Mouse (Mus musculus) layer of hippocampus, adult 18-20 months (tissue): ENCODE data around the gene Usp50. TPM values are rescaled to one million over a fixed set of nuclear protein-coding genes. Genes with fewer than 3 reads are reported as not detected.

ENCODE experiments used
- DNase-seq, 2 experiments: peaks; one replicate each; pipeline ENCODE4 v3.0.0; 2022; ENCODE audit warnings: low spot score in 2 of 2
- long read RNA-seq: library from polyadenylated mRNA; stranded (forward); transcript quantifications from one replicate; pipeline ENCODE4 v2.0.0, GENCODE M21; 2021
- total RNA-seq, 2 experiments: library from RNA; stranded (reverse); gene quantifications; 2 replicates each; pipeline ENCODE4 v1.2.3; 2021

The Usp50 gene
- total RNA-seq = 1 to 10 TPM; 2.0 to 2.5 TPM
- long read RNA-seq, partial matches to known transcripts = 1 of 5 reads
- long read RNA-seq, other reads (novel, unspliced or antisense) = 4 of 5 reads

DNA sequence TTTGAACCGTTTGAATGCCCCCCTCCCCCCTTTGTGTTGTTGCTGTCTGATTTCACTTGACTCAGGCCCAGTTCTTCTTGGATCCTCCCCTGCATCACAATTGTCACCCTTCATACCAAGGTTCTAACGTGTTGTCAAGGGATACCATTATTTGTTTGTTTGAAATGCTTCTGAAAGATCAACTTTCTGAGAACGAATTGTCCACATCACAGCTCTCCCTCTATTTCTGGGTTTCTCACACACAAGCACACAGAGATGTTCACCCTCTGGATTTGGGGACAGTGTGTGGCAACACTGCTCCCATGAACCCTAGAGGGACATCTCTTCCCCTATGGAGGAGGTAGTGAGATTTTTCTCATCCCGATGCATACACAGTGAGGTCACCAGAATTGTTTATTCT, at the start of gene Usp50:
Gene Usp50, minus strand, starts transcription at position 101 of the 400 bp plus-strand sequence.
- DNase-seq = no peak

- DNase-seq = no peak
These were observed 34.1 kb upstream of the Usp50 start for GRCm38 (mm10) chr2:126817414-126817813.

DNA sequence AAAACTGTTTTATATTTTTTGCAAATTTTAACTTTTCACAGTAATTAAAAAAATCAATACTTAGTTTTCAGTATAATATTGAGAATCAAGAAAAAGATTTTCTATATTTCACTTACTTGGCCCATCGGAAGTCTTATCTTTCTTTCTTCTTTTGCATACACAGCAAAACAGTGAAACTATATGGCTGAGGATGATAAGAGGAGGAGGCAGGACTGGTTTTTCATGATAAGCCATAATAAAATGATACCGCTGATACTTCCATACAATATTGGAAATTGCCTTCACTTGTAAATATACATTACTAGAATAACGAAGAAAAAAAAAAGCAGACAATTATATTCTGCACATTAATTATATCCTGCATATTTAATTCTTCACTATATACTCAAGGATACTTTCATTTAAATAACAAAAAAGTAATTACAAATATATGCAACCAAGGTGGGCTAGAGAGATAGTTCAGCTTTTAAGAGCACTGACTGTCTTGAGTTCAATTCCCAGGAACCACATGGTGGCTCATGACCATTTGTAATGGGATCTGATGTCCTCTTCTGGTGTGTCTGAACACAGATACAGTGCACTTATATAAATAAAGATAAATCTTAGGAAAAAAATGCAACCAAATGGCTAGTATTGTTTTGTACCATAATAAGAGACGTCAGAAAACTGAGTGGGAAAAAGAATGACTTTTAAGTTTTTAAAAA, 33.5 kb upstream of the Usp50 start:
- DNase-seq = no peak

DNA sequence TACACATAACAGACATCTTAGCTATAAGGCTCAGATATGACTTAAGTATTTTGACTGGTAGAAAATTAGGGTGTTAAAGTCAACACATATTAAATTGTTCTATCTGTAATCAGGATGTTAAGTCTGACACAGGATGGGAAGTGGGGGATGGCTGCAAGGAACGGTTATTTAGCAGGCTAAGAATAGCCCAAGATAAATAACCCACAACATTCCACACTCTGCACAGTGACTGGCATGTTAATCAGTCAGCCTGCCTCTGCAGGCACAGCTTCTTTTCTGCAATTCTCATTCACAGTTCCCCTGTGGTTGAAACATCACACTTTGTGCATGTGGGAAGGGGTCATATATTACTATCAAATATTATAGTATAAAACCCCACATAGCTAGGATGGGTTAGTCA, 32.6 kb upstream of the Usp50 start:
- no peak for DNase-seq

- no peak for DNase-seq
These were observed 18.7 kb upstream of the Usp50 start for GRCm38 (mm10) chr2:126801980-126802379.

DNA sequence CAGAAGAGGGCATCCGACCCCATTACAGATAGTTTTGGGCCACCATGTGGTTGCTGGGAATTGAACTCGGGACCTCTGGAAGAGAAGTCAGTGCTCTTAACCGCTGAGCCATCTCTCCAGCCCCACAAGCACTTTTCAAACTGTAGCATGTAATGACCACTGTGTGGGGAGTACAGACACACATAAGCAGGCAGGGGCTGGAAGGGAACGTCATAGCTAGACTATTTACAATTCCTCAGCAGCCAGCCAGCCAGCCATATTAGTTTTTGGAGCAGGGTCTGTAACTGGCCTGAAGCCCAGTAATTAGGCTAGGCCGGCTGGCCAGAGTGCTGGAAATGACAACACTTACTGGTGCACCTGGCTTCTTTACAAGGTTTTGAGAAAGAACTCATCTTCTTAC, 15.2 kb upstream of the Usp50 start:
- no peak for DNase-seq

- DNase-seq = no peak
These were observed 12.4 kb upstream of the Usp50 start for GRCm38 (mm10) chr2:126795708-126796107.

- no peak for DNase-seq
These were observed 9.3 kb upstream of the Usp50 start for GRCm38 (mm10) chr2:126792611-126793010.

DNA sequence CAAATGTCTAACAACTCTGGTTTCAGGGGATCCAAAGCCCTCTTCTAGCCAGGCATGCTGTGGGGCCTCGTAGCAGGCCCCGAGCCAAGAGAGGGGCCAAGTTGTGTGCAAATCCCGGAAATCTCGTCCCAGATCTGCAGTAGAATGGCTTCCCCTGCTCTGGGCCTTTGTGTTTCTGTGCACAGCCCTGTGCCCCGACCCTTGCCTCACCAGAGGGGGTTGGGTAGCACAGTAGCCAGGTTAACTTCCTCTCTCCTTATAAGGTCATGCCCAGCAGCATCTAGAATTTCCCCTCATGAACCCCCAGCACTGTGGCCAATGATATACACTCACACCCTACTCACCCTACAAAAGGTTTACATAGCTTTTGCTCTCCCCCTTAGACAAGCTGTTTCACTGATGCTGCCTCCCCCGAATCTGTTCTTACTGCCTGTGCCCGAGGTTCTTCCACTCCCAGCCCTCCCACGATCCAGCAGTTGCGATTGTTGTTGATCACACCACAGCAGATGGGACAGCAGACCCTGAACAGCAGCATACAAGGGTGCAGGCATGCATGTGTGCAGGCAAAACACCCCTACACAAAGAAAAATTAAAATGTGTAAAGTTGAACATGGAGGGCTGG, 4.6 kb upstream of the Usp50 start:
- peak; percentile 85 to 93 for DNase-seq

DNA sequence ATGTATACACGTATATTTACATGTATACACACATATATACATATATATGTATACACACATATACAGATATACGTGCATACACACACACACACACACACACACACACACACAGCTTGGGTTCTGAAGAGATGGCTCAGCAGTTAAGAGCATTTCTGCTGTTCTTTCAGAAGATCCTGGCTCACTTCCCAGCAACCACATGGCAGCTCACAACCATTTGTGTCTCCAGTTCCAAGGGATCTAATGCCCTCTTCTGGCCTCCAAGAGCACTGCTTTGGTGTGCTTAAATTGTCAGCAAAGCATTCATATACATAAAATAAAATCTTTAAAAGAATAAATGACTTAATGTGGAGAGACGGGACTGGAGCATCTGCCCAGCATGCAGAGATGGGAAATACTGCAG, 837 bp downstream of the Usp50 start:
- peak; percentile 54 to 90 for DNase-seq

- DNase-seq = no peak
These were observed 1.8 kb downstream of the Usp50 start for GRCm38 (mm10) chr2:126781478-126781877.

DNA sequence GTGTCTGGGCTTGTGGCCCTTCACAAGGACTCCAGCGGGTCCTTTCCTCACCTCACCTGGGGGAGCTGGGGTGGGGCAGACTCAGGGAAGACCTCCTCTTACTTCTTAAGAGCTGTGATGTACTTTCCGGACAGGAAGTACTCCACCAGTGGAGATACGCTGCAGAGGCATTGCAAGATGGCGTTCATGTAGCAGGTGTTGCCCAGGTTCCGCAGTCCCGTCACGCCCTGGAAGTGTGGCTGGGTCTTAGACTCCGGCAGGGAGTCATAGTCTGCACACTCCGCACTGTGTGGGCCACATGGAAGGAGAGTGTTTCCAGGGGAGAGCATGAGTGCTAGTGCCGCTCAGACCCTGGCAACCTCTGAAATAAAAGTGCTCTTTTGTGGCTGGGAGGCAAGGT, 3.0 kb downstream of the Usp50 start:
- DNase-seq = no peak

DNA sequence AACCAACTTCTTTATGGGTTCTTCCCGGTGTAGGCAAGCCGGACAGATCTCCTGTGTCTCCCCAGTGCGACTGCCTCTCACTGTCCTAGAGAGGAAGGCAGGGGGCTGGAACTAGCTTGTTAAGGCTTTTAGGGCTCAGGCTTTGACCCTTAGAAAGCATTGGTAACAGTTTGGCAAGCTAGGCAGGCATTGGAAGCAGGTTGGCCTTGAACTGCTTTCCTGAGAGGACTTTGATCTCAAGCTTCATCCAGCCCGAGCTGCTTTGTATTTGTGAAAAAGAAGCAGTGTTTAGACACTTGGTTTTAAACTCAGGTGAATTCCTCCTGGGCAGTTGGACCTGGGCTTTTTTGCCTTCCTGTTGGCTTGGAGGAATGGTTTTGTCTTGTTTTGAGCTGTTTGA, 4.5 kb downstream of the Usp50 start:
- no peak for DNase-seq

- DNase-seq = no peak
These were observed 6.9 kb downstream of the Usp50 start for GRCm38 (mm10) chr2:126776416-126776815.

- DNase-seq = peak in 1 of 2 experiments; percentile 50
These were observed 7.3 kb downstream of the Usp50 start for GRCm38 (mm10) chr2:126775951-126776350.

DNA sequence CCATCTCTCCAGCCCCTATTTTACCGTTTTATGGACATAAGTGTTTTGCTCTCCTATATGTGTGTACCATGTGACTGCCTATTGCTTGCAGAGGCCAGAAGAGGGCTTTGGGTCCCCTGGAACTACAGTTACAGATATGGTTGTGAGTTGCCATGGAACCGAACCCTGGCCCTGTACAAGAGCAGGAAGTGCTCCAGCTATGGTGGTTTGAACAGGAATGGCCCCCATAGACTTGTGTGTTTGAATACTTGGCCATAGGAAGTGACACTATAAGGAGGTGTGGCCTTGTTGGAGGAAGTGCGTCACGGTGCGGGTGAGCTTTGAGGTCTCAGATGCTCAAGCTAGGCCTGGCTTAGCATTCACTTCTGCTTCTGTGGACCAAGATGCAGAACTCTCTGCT, 11.1 kb downstream of the Usp50 start:
- no peak for DNase-seq

GRCm38 (mm10) chr2:126769431-126770181, 13.7 kb downstream of the Usp50 start:
- DNase-seq = peak in 1 of 2 experiments; percentile 54

DNA sequence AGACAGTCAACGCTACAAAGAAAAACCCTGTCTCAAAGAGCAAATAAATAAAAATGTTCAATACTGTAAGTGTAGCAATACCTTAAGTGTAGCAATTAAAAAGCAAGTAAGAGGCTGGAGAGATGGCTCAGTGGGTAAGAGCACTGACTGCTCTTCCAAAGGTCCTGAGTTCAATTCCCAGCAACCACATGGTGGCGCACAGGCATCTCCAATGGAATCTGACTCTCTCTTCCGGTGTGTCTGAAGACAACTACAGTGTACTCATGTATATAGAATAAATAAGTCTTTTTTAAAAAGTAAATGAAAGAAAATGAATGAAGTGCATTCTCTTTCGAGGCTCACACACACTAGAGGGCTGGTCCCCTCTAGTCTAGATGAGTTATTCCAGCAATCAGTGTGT, 15.1 kb downstream of the Usp50 start:
- DNase-seq = no peak

DNA sequence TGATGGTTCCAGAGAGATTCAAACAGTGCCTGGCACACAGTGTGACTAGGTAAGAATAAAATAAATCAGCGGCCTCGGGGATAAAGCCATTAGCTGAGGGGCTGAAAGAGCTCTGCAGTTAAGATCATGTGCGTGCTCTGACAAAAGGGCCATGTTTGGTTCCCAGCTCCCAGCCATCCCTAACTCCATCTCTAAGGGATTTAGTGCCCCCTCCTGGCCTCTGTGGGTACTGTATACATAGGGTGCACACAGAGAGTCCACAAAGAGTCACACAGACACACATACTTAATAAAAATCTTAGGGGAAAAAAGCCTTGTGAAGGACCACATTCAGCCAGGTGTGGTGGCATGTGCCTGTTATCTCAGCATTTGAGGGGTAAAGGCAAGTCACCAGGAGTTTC, 15.7 kb downstream of the Usp50 start:
- DNase-seq = no peak

- peak; percentile 45 to 63 for DNase-seq
These were observed 17.2 kb downstream of the Usp50 start for GRCm38 (mm10) chr2:126765867-126766582.

GRCm38 (mm10) chr2:126759351-126759750, 23.9 kb downstream of the Usp50 start:
- DNase-seq = no peak
